Mouse (Mus musculus) megakaryocyte progenitor cell, adult 5-6 weeks (primary cell): ENCODE measurements at regions not wholly inside any gene's neighbourhood (a gene's known extent, or its start where the extent isn't known, plus 50 kb on each side); places are given as distances from the start of the nearest gene placed in this dataset.

ENCODE experiments used
- ATAC-seq: replicated peaks from 2 replicates; pipeline ENCODE4 v1.8.0; 2016; ENCODE audit warnings: mild to moderate bottlenecking, moderate TSS enrichment, inconsistent platforms; ENCODE audit not compliant: poor library complexity

- ATAC-seq = no peak
Observed at GRCm38 (mm10) chr9:8273253-8273652, 139.2 kb upstream of the Cep126 start.

- no peak for ATAC-seq
Observed at GRCm38 (mm10) chr9:8249542-8249941, 115.4 kb upstream of the Cep126 start.

- ATAC-seq = no peak
Observed at GRCm38 (mm10) chr9:8228078-8228477, 94.0 kb upstream of the Cep126 start.

GRCm38 (mm10) chr9:8226415-8226814 is 92.3 kb upstream of the Cep126 start:
- ATAC-seq = no peak

GRCm38 (mm10) chr9:8208855-8209254 is 74.8 kb upstream of the Cep126 start:
- ATAC-seq = peak; percentile 96

- no peak for ATAC-seq
Observed at GRCm38 (mm10) chr9:8185433-8185832, 51.3 kb upstream of the Cep126 start.
